Mouse (Mus musculus) lung, embryonic 14.5 days (tissue): ENCODE data around the gene Rhob. TPM values are rescaled to one million over a fixed set of nuclear protein-coding genes. Genes with fewer than 3 reads are reported as not detected.
A peak's percentile ranks its signal among the peaks of the same experiment; 100 is the strongest.

Source experiments
- ATAC-seq: fragments of 200-750 bp; cut with Nextera tagmentation; 2 replicates; pipeline ENCODE4 v1.8.0; 2017; ENCODE audit warnings: mild to moderate bottlenecking, moderate TSS enrichment, moderate library complexity; ENCODE audit not compliant: insufficient read depth
- DNase-seq: peaks from one replicate; pipeline ENCODE4 v3.0.0-alpha.2; 2015
- H3K27ac ChIP-seq: fragments of 300-500 bp; sonication (generic); 2 replicates; pipeline ENCODE4 v1.5.1; 2014; ENCODE audit warnings: low read depth, mild to moderate bottlenecking, moderate library complexity
- H3K27me3 ChIP-seq: fragments of 300-500 bp; sonication (generic); 2 replicates; pipeline ENCODE4 v1.6.1; 2014; ENCODE audit warnings: low read length, control low read depth; ENCODE audit not compliant: insufficient read depth
- H3K36me3 ChIP-seq: fragments of 300-500 bp; sonication (generic); 2 replicates; pipeline ENCODE4 v1.6.1; 2014; ENCODE audit warnings: control low read depth; ENCODE audit not compliant: insufficient read depth
- H3K4me1 ChIP-seq: fragments of 300-500 bp; sonication (generic); 2 replicates; pipeline ENCODE4 v1.6.1; 2014; ENCODE audit warnings: antibody characterized with exemption, control low read depth; ENCODE audit not compliant: insufficient read depth
- H3K4me2 ChIP-seq: fragments of 300-500 bp; sonication (generic); 2 replicates; pipeline ENCODE4 v1.6.1; 2014; ENCODE audit warnings: mild to moderate bottlenecking
- H3K4me3 ChIP-seq: fragments of 300-500 bp; sonication (generic); 2 replicates; pipeline ENCODE4 v1.5.1; 2014; ENCODE audit warnings: low read depth, low read length
- H3K9ac ChIP-seq: fragments of 300-500 bp; sonication (generic); 2 replicates; pipeline ENCODE4 v1.6.1; 2014
- H3K9me3 ChIP-seq: fragments of 300-500 bp; sonication (generic); 2 replicates; pipeline ENCODE4 v1.6.1; 2016; ENCODE audit warnings: low read depth, low read length, control low read depth
- CTCF ChIP-seq: IDR thresholded peaks from 2 replicates; pipeline ENCODE4 v1.5.1; 2016; ENCODE audit warnings: antibody characterized with exemption, low read depth
- WGBS: fragments of 180-500 bp; shearing (Covaris S2); extraction: QIAGEN DNeasy Blood & Tissue Kit; methylation state at CpG from one replicate; pipeline ENCODE4 v1.1.7; 2014; 5-methylcytosine and 5-hydroxymethylcytosine counted together
- polyA plus RNA-seq: library from polyadenylated mRNA; unstranded; fragments of >200 nt; fragmentation: Nextera tagmentation; extraction: Ambion mirVana; gene quantifications from 2 replicates; pipeline ENCODE4 v1.2.1, GENCODE M21; 2014

The Rhob gene
- 62.4 and 66.5 TPM in 2 replicates for polyA plus RNA-seq

- ATAC-seq (peak; percentile 97), DNase-seq (peak; percentile 99)
- no peak for TF ChIP-seq CTCF
- Histone ChIP-seq H3K4me2 (peak within 1 kb of the TSS; percentile 88), H3K27me3 (no peaks in the 10 kb centered on the region), H3K4me3 (peak within 1 kb of the TSS; percentile 89), H3K9ac (peak within 1 kb of the TSS; percentile 98), H3K36me3 (no peaks in the 10 kb centered on the region), H3K9me3 (no peaks in the 10 kb centered on the region), H3K4me1 (peaks cover 22% of the 10 kb centered on the region), H3K27ac (peak within 1 kb of the TSS; percentile 100)
- WGBS: under 1% methylated on average over 56 of the region's 56 CpGs
These were observed at the start of gene Rhob for GRCm38 (mm10) chr12:8499871-8500596. Gene Rhob, minus strand, starts transcription at chr12:8500009.

GRCm38 (mm10) chr12:8547357-8547756 lies 47.5 kb upstream of the Rhob start:
- no peak overlapping the region for H3K4me3 ChIP-seq
- DNase-seq (peak; percentile 92), ATAC-seq (peak; percentile 85)
- no peak overlapping the region for H3K4me2 ChIP-seq
- TF ChIP-seq CTCF: peak; percentile 99
- no peaks in the 10 kb centered on the region for H3K9me3 ChIP-seq
- H3K4me1 ChIP-seq: no peaks in the 10 kb centered on the region
- no peak overlapping the region for H3K9ac ChIP-seq
- 22% methylated on average over 11 of the region's 11 CpGs for WGBS
- no peak overlapping the region for H3K27ac ChIP-seq
- H3K27me3 ChIP-seq: no peaks in the 10 kb centered on the region
- H3K36me3 ChIP-seq: no peaks in the 10 kb centered on the region

DNA sequence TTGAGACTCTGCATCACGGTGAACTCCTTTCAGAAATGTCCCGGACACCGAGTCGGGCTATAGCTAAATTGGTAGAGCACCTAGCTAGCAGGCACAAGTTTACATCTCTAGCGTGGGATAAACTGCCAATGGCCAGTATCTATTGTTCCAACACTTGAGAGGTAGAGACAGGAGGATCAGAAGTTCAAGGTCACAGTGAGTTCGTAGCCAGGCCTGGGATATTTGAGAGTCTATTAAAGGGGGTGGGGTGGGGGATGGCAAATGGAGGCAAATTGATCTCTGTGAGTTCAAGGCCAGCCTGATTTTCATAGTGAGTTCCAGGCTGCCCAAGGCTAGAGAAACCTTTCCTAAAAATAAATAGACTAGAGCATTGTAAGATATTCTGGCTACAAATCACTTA lies 47.0 kb upstream of the Rhob start:
- H3K36me3 ChIP-seq: no peaks in the 10 kb centered on the region
- no peak overlapping the region for H3K27ac ChIP-seq
- no peak overlapping the region for H3K4me2 ChIP-seq
- WGBS: 78% methylated on average over 6 of the region's 6 CpGs
- TF ChIP-seq CTCF: no peak
- no peaks in the 10 kb centered on the region for H3K4me1 ChIP-seq
- no peak overlapping the region for H3K4me3 ChIP-seq
- H3K9me3 ChIP-seq: no peaks in the 10 kb centered on the region
- no peaks in the 10 kb centered on the region for H3K27me3 ChIP-seq
- H3K9ac ChIP-seq: no peak overlapping the region
- DNase-seq: no peak
- no peak for ATAC-seq

DNA sequence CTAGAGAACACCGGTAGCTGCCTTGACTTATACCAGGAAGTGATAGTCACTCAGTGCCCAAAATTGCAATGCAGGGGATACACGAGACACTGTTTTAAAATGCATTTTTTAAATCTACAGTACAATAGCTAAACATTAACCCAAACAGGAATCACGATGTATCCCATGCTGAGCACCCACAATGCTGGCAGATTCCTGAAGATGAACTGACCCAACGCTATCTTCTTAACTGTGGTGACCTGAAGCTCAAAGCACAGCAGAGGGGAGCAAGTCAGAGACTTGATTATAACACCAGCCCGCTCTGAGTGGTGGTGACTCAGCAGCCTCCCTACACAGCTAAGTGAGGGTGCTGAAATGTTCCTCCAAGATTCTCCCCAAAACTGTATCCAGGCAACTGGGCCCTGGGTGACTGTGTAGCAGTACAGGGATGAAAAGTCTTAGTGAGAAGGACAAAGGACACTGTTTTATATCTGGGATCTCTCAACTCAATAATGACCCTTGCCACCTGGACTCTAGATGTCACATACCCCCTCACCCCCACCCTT lies 45.3 kb upstream of the Rhob start:
- Histone ChIP-seq H3K4me1 (no peaks in the 10 kb centered on the region), H3K4me2 (no peak overlapping the region), H3K9ac (no peak overlapping the region), H3K9me3 (no peaks in the 10 kb centered on the region), H3K27ac (no peak overlapping the region), H3K27me3 (no peaks in the 10 kb centered on the region), H3K36me3 (no peaks in the 10 kb centered on the region), H3K4me3 (no peak overlapping the region)
- ATAC-seq (no peak), DNase-seq (no peak)
- 79% methylated on average over 5 of the region's 5 CpGs for WGBS
- TF ChIP-seq CTCF: no peak

DNA sequence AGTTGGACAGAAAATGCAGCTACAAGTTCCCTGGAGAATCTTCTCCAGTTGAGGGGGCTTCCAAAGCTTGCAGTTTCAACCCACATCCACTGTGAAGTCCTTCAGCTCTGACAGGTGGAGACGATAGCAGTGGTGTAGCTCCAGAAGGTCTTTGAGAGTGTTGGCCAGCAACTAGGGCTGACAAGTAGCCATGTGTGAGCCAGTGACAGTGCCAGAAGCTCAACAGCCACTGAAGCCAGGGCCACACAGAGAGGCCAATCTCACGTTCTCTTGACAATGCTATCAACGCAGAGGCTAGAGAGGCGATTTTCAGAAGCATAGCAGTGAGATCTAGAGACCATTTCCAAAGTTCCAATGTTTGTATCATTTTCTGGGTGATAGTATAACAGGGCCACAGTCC lies 42.6 kb upstream of the Rhob start:
- H3K9me3 ChIP-seq: no peaks in the 10 kb centered on the region
- WGBS: 83% methylated on average over 4 of the region's 4 CpGs
- no peak for ATAC-seq
- no peak overlapping the region for H3K4me3 ChIP-seq
- H3K9ac ChIP-seq: no peak overlapping the region
- no peak overlapping the region for H3K4me2 ChIP-seq
- TF ChIP-seq CTCF: no peak
- no peak overlapping the region for H3K27ac ChIP-seq
- DNase-seq: no peak
- no peaks in the 10 kb centered on the region for H3K36me3 ChIP-seq
- no peaks in the 10 kb centered on the region for H3K27me3 ChIP-seq
- H3K4me1 ChIP-seq: no peaks in the 10 kb centered on the region

DNA sequence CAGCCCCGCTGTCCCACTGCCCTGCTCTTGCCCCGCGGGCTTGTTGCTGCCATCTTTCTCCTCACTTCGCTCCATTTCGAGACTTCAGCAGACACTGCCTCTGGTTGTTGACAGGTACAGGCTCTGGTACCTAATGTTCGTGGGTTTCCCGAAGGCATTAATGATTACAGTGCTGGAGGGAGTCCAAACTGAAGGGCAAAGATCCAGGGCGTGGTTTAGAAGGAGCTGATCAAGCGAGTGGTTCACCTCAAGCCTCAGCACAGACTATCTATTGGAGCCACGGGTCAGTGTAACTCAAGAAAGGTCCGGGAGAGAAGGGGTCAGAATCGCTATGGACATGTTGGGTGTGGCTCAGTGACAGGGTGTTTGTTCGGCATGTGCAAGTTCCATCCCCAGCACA lies 39.7 kb upstream of the Rhob start:
- H3K9me3 ChIP-seq: no peaks in the 10 kb centered on the region
- no peaks in the 10 kb centered on the region for H3K27me3 ChIP-seq
- WGBS: 74% methylated on average over 13 of the region's 13 CpGs
- TF ChIP-seq CTCF: no peak
- no peak overlapping the region for H3K9ac ChIP-seq
- no peaks in the 10 kb centered on the region for H3K36me3 ChIP-seq
- H3K4me1 ChIP-seq: no peaks in the 10 kb centered on the region
- H3K4me3 ChIP-seq: no peak overlapping the region
- ATAC-seq (no peak), DNase-seq (no peak)
- H3K27ac ChIP-seq: no peak overlapping the region
- no peak overlapping the region for H3K4me2 ChIP-seq

DNA sequence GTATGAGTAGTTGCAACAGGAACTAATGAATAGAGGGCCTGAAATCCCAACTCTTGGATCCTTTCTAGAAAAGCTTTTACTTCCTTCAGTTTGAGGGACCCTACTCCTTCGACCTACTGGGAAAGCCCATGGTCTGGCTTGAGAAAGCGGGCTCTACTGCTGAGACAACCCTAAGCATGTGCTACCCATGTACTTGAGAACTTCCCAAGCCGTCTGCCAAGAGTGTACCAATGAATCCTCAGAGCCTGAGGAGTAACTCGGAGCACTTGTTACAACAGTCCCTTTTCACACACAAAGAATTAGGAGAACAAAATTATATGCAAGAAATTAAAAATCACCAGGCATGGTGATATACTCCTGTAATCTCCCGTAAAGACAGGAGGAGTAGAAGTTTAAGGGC lies 37.5 kb upstream of the Rhob start:
- Histone ChIP-seq H3K4me3 (no peak overlapping the region), H3K4me2 (no peak overlapping the region), H3K27me3 (no peaks in the 10 kb centered on the region), H3K4me1 (no peaks in the 10 kb centered on the region), H3K27ac (no peak overlapping the region), H3K36me3 (no peaks in the 10 kb centered on the region), H3K9me3 (no peaks in the 10 kb centered on the region), H3K9ac (no peak overlapping the region)
- ATAC-seq (no peak), DNase-seq (no peak)
- TF ChIP-seq CTCF: no peak
- WGBS: 80% methylated on average over 5 of the region's 5 CpGs
